Mouse (Mus musculus) thymus, postnatal 4 days (tissue): ENCODE measurements around the gene Ppm1e.

Experiments
- DNase-seq: peaks from one replicate; pipeline ENCODE4 v3.0.0; 2021

Ppm1e gene

DNA sequence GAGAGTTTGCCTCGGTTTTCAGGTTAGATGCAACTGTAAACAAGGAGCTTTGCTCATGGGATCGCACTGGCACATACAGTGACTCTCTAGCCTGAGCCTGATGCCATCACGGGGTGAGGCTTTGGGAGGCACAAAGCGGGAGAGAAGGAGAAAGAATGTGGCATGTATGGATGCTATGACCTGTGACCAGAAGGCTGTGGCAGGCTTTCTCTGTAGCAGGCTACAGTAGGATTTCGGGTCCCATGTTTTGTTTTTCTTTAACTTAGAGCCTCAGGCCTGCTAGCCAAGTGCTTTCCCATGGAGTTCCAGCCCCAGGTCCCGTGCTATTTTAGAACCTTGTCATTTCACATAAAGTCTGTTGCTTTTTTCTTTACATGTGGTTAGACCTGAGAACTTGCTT lies 108.7 kb downstream of the Ppm1e start:
- DNase-seq, result no peak

GRCm38 (mm10) chr11:87247494-87247866 lies 111.3 kb downstream of the Ppm1e start:
- DNase-seq, result no peak

- DNase-seq, result no peak
Measured at GRCm38 (mm10) chr11:87246724-87247493, 111.9 kb downstream of the Ppm1e start.

DNA sequence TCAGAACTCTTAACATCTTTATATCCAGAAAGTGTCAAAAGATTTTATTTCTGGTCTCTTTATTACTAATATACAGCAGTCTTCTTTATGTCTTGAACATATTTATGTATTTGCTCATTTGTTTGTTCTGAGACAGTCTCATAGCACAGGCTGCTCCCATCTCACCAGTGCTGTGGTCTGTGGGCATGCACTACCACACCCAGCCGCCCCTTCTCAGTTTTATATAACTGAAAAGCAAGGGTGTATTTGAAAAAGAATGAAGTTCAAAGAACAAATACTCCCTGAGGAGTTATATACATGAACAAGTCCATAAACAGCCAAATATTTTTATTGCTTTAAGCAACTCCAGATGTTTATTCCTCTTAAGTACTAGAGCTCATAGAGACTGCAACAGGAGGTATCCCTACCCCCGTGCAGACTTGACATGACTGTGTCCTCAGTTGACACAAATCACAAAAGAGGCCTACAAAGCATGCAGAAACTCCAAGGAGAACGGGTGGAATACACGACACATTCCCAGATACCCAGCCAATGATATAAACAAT lies 112.6 kb downstream of the Ppm1e start:
- no peak for DNase-seq

DNA sequence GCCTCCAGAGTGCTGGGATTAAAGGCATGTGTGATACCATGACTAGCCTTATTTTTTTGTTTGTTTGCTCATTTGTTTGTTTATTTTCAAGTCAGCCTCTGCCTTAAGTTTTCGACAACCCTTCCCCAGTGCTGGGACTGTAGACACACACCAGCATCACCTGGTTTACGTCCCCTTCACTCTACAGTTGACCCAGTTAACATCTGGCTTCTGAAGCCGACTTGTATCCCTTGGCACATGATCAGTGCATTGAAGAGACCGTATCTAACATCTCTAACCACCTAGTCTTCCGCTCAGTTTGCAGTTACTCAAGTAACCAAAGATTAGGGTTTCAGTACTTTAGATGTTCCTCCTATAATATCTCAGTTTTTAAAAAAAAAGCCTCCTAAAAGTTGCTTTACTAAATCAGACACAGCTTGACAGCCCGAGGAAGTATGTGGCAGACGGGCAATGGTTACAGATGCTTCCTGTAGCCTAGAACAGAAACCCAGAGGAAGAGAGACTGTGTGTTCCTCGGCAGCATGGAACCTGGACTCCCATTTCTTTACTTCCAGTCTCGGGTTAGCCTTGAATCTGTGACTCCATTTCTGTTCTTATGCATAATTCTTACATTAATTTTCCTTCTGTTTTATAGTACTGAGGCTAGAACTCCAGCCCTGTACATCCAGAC lies 113.5 kb downstream of the Ppm1e start:
- DNase-seq, result peak; percentile 47

DNA sequence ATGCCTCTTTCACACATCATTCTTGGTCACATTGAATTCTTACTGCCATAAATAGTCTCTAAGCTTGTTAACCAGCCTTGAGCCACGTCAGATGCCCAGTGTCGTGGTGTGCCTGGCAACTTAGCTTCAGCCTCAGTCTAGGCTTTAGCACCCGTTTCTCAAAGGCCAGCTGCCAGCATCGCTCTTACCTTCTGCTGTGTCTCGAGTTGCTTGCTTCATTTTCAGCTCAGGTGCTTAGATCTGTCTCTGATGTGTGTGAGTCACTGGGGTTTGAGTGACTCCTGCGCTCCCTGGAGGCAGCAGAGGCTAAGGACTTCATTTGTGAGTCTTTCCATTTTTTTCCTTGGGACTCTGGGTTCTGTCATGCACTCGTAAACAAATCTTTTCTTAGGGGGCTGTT lies 117.6 kb downstream of the Ppm1e start:
- DNase-seq, result peak; percentile 66

DNA sequence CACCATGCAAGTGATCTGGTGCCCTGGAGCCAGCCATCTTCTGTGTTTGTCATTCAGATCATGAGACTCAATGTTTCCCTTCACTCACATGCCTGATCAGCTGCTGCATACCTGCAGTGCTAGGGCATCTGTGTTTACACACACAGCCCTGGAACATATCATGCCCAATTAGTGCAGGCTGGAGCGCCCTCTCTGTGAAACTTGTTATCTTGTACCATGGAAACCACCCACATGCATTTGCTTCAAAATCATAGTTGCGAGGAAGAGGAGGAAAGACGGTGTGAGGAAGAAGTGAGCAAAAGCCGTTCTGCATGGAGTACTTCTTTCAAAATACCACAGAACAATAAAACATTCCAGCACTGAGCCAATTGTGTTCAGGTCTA lies 118.0 kb downstream of the Ppm1e start:
- no peak for DNase-seq

- DNase-seq, result peak; percentile 52
Measured at GRCm38 (mm10) chr11:87240141-87240832, 118.5 kb downstream of the Ppm1e start.

DNA sequence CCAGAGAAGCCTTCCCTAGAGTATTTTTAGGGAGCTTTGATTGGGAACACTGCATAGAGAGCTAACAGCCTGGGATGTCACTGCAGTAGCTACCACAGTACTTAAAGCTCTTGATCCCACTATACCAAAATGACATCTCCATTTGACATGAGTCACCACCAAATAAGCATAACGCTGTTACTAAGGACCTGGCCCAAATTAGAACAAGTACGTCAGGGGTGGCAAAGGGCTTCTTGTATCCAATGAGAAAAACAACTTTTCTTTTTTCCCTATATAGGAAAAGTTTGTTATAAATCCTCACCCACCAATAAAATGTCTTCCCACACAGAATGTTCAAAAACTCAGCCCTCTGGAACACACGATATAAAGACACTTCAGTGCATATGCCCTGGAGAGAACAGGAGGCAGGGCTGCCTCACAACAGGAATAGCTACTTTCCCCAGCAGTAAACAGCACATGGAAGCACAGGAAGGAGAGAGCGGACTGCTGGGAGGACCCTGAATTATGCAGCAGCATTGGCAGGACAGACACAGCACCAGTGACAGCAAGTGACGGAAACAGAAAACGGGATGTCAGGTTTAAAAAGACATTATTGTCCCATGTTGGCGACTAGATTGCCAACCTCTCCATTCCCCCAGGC lies 119.8 kb downstream of the Ppm1e start:
- no peak for DNase-seq

GRCm38 (mm10) chr11:87235486-87235872 lies 123.3 kb downstream of the Ppm1e start:
- no peak for DNase-seq

- DNase-seq, result no peak
Measured at GRCm38 (mm10) chr11:87234743-87235485, 123.9 kb downstream of the Ppm1e start.

DNA sequence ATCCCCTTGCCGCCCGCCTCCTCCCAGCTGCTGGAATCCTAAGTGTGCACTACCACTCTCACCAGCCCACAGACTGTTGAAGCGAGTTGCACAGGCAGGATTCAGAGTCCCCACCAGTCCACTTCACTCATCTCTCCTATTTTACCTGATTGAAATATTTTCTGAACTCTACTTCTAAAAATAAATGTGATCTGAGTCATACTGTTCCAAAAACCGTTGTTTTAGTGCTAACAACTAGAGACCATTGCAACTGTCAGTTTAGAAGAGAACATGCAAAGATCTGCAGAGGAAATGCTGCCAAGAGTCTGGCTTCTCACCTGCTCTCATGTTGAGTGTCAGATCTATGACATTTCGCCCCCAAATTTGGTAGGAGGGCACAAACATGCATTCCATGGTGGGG lies 125.4 kb downstream of the Ppm1e start:
- DNase-seq, result no peak

DNA sequence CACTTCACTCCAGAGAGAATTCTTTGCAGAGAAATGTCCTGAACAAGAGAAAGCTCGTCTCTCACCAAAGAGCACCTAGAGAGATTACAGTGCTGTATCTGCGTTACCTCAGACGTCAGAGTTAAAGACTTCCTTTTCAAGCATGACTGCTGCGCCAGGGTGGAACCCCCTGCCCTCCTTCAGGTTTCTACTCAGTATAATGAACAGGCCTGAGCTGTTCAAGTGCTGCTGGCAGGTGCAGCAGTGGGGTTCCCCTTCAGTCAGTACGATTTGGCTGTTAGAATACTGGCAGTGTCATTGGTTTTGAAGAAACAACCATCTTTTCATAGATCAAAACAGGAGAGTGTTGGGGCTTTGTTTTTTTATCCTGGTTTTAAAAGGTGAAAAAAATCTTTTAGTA lies 131.8 kb downstream of the Ppm1e start:
- DNase-seq, result no peak

- no peak for DNase-seq
Measured at GRCm38 (mm10) chr11:87222686-87223085, 136.1 kb downstream of the Ppm1e start.

DNA sequence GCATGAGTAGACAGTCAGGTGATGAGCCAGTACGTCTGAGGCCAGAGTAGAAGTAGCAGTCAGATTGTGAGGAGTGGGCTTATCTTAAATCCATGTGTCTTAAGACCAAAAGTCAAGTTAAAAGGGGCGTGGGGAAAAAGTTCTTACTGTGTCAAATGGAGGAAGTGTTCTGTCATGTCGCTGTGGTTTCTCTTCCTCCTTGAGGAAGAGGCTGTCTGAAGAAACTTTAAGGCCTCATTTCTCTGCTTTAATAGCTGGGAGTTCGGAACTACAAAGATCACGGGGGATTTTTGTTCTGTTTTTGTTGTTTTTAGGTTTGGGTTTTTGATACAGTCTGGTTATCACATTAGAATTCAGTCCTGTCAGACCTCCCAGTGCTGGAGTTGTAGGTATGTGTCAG lies 146.5 kb downstream of the Ppm1e start:
- DNase-seq, result no peak
